Mouse (Mus musculus) myocyte (in vitro differentiated cells): ENCODE data around the gene Ccin. TPM values are rescaled to one million over a fixed set of nuclear protein-coding genes. Genes with fewer than 3 reads are reported as not detected.

ENCODE experiments used
- H3K27me3 ChIP-seq: one replicate; pipeline ENCODE4 v1.6.1; 2011; ENCODE audit not compliant: control insufficient read depth, insufficient read depth, insufficient read length
- H3K36me3 ChIP-seq: one replicate; pipeline ENCODE4 v1.6.1; 2011; ENCODE audit not compliant: control insufficient read depth, insufficient read depth
- H3K4me2 ChIP-seq: one replicate; pipeline ENCODE4 v1.6.1; 2011; ENCODE audit warnings: low read depth, control low read depth
- H3K4me3 ChIP-seq: one replicate; pipeline ENCODE4 v1.5.1; 2011; ENCODE audit warnings: mild to moderate bottlenecking, control low read depth, moderate library complexity
- H3K79me2 ChIP-seq: one replicate; pipeline ENCODE4 v1.6.1; 2011; ENCODE audit not compliant: control insufficient read depth, insufficient read depth
- H3ac ChIP-seq: one replicate; pipeline ENCODE4 v1.6.1; 2011; ENCODE audit not compliant: control insufficient read depth, insufficient read length
- CEBPB ChIP-seq: IDR thresholded peaks from 2 replicates; pipeline ENCODE4 v1.6.1; 2011; ENCODE audit warnings: mild to moderate bottlenecking, moderate library complexity; ENCODE audit not compliant: poor library complexity, insufficient read depth, severe bottlenecking
- E2F4 ChIP-seq: IDR thresholded peaks from one replicate; pipeline ENCODE4 v1.6.1; 2011; ENCODE audit warnings: mild to moderate bottlenecking, control low read depth, moderate library complexity; ENCODE audit not compliant: insufficient read depth
- MAX ChIP-seq: IDR thresholded peaks from one replicate; pipeline ENCODE4 v1.6.1; 2011; ENCODE audit warnings: low read depth, mild to moderate bottlenecking, control low read depth
- MYOD1 ChIP-seq, 3 experiments: IDR thresholded peaks; one replicate each; pipeline ENCODE4 v1.6.1; 2011; ENCODE audit warnings: control low read depth in 2 of 3, low read depth in 2 of 3, mild to moderate bottlenecking in 2 of 3, moderate library complexity in 1 of 3; ENCODE audit not compliant: insufficient read length in 2 of 3, control insufficient read depth in 1 of 3
- MYOG ChIP-seq, 3 experiments: IDR thresholded peaks; one replicate each; pipeline ENCODE4 v1.6.1; 2011; ENCODE audit warnings: control low read depth in 2 of 3, low read depth in 2 of 3, mild to moderate bottlenecking in 2 of 3; ENCODE audit not compliant: insufficient read length in 2 of 3, control insufficient read depth in 1 of 3, insufficient read depth in 1 of 3
- POLR2A ChIP-seq: IDR thresholded peaks from one replicate; pipeline ENCODE4 v1.6.1; 2011; ENCODE audit warnings: low read depth, mild to moderate bottlenecking, control low read depth, moderate library complexity; ENCODE audit not compliant: insufficient read length
- POLR2AphosphoS2 ChIP-seq: IDR thresholded peaks from one replicate; pipeline ENCODE4 v1.6.1; 2011; ENCODE audit warnings: low read depth, control low read depth; ENCODE audit not compliant: insufficient read length
- REST ChIP-seq: IDR thresholded peaks from one replicate; pipeline ENCODE4 v1.6.1; 2011; ENCODE audit warnings: mild to moderate bottlenecking, control low read depth, moderate library complexity; ENCODE audit not compliant: insufficient read depth, insufficient read length
- SRF ChIP-seq: IDR thresholded peaks from one replicate; pipeline ENCODE4 v1.6.1; 2011; ENCODE audit warnings: low read depth; ENCODE audit not compliant: control insufficient read depth, insufficient read length
- TCF12 ChIP-seq: IDR thresholded peaks from one replicate; pipeline ENCODE4 v1.6.1; 2011; ENCODE audit warnings: mild to moderate bottlenecking, control low read depth; ENCODE audit not compliant: poor library complexity, insufficient read depth, severe bottlenecking
- TCF3 ChIP-seq: IDR thresholded peaks from one replicate; pipeline ENCODE4 v1.6.1; 2011; ENCODE audit warnings: low read depth, control low read depth; ENCODE audit not compliant: insufficient read length
- USF1 ChIP-seq: IDR thresholded peaks from one replicate; pipeline ENCODE4 v1.6.1; 2011; ENCODE audit warnings: low read depth, mild to moderate bottlenecking, control low read depth, moderate library complexity
- polyA plus RNA-seq: library from polyadenylated mRNA; unstranded; fragments of >200 nt; fragmentation: generic; extraction: Trizol; gene quantifications from one replicate; pipeline ENCODE4 v1.2.1, GENCODE M21; 2012; ENCODE audit warnings: missing spikeins

Ccin gene
- polyA plus RNA-seq, 1 experiment, result 0.22 TPM

DNA sequence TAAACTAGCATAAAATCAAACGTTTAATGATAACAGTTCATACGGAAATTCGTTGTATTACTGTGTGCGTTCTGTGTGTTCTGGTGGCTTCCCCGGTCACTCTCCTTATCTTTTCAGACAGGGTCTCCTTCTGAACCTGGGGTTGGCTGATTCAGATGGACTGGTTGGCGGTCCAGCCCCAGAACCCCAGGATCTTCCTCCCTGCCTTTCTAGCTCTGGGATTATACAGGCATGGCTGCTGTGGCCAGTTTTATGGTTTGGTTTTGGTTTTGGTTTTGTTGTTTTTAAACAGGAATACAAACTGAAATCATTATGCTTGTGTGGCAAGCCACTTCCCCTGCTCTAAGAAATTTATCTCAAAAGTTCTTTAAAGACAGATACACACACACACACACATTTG lies 23.1 kb upstream of the Ccin start:
- no peak overlapping the region for H3ac ChIP-seq
- no peaks in the 10 kb centered on the region for H3K36me3 ChIP-seq
- H3K79me2 ChIP-seq, result peaks cover 66% of the 10 kb centered on the region
- H3K4me2 ChIP-seq, result peak overlapping the region; percentile 78
- no peaks in the 10 kb centered on the region for H3K27me3 ChIP-seq
- peak overlapping the region; percentile 96 for H3K4me3 ChIP-seq
- TF ChIP-seq POLR2A (no peak), MYOD1 (IDR thresholded peaks at IDR 0.05; ENCODE audit: control insufficient read depth in 1 of 3, insufficient read length in 2 of 3, low read depth in 2 of 3) (no peak), MAX (no peak), TCF3 (no peak), POLR2AphosphoS2 (no peak), REST (no peak), TCF12 (no peak)

DNA sequence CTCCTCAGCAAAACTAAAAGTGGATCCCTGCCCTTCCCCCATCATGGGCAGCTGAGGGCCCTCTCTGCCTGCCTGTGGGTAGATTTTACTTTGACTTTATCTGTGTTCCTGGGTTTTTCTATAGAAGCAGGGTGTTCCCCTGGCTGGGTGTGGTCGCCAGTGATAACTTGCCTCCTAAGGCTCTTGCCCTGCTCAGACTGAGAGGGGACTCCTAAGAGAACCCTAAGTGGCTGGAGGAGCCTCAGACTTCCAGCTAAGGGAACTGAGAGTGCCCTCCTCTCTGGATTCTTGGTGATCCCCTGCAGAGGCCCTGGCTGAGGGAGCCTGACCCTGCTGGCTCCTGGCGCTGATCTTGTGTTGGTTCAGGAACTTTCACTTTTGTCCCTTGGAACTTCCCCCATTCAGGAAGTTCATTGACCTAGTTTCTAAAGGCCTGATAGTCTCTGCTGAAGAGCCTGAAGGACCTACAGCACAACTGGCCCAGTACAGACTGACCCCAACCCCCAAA lies 18.9 kb upstream of the Ccin start:
- H3K4me2 ChIP-seq, result peak overlapping the region; percentile 60
- H3ac ChIP-seq, result no peak overlapping the region
- H3K4me3 ChIP-seq, result no peak overlapping the region
- H3K36me3 ChIP-seq, result peaks cover 6% of the 10 kb centered on the region
- peaks cover 84% of the 10 kb centered on the region for H3K79me2 ChIP-seq
- TF ChIP-seq E2F4 (no peak), MYOG (IDR thresholded peaks at IDR 0.05; ENCODE audit: control insufficient read depth in 1 of 3, insufficient read depth in 1 of 3, insufficient read length in 2 of 3, low read depth in 2 of 3) (no peak)
- H3K27me3 ChIP-seq, result no peaks in the 10 kb centered on the region

DNA sequence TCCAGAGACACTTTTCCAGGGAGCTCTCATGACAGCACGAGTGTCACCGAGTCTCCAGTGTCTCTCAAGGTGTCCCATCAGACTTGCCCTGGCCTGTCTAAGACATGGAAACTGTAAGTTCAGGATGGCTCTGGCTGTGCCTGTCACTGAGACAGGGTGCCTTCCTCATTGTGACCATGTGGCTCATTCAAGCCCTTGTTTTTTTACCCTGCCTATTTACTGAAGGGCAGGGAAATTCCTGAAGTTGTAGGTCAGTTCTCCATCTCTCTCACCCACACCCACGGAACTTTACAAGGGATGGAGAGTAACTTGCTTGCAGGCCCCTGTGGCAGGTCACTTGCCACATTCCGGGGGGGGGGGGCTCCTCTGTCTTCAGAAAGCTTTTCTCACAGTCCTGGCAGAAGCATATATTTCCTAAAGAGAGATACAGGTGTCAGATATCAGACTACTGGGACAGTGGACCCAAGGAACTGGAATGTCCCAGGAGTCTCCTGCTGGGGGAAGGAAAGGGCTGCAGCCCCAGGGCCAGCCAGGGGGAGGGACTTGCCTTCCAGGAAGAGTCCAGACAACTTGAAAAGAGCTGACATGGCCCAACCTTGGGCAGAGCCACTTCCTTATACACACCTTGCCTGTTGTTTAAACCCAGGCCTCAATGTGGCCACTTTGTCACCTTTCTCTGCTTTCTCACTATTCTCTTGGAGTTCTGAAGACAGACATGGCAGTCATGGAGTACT lies 18.2 kb upstream of the Ccin start:
- Histone ChIP-seq H3ac (no peak overlapping the region), H3K4me3 (no peak overlapping the region), H3K4me2 (peak overlapping the region; percentile 28), H3K27me3 (no peaks in the 10 kb centered on the region), H3K79me2 (peaks cover 83% of the 10 kb centered on the region), H3K36me3 (peaks cover 6% of the 10 kb centered on the region)
- no peak for TF ChIP-seq TCF3
- no peak for TF ChIP-seq MYOD1 (IDR thresholded peaks at IDR 0.05; ENCODE audit: control insufficient read depth in 1 of 3, insufficient read length in 2 of 3, low read depth in 2 of 3)
- TF ChIP-seq SRF, result no peak
- no peak for TF ChIP-seq USF1
- TF ChIP-seq POLR2A, result no peak
- TF ChIP-seq CEBPB, result no peak
- no peak for TF ChIP-seq REST
- TF ChIP-seq MYOG (IDR thresholded peaks at IDR 0.05; ENCODE audit: control insufficient read depth in 1 of 3, insufficient read depth in 1 of 3, insufficient read length in 2 of 3, low read depth in 2 of 3), result no peak
- TF ChIP-seq TCF12, result no peak
- TF ChIP-seq MAX, result no peak
- TF ChIP-seq POLR2AphosphoS2, result no peak
- TF ChIP-seq E2F4, result no peak

DNA sequence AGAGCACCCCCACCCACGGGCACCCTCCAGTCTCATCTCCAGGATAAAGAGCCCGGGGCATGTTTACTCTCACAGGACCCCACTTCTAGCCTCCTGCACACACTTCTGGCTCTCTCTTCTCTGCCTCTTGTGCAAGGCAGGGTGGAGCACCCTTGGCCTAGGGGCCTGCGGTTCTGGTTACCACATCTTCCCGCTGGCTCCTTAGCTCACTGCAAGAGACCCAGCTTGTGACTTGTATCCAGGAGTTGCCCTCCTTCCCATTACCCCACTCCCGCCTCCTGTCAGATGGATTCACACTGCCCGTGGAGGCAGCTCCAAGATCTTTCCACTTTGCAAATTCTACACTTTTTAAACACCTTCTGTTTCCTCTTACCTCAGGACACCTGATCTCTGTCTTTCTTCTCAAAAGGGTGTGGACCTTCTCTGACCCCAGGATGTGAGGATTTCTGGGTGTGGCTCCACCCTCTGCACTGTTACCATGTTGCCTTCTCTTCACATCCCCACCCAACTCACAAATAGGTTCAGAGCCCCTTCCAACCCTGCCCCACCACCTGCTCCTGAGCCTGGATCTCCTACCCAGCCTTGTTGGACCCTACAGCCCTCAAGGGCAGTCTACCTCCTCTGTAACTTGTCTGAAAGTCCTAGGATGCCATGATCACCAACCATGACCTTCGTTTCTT lies 17.3 kb upstream of the Ccin start:
- peaks cover 9% of the 10 kb centered on the region for H3K36me3 ChIP-seq
- H3K79me2 ChIP-seq, result peaks cover 77% of the 10 kb centered on the region
- H3K27me3 ChIP-seq, result no peaks in the 10 kb centered on the region
- H3K4me3 ChIP-seq, result no peak overlapping the region
- TF ChIP-seq POLR2A (no peak), TCF3 (no peak), MAX (no peak), E2F4 (no peak), REST (no peak), USF1 (no peak), CEBPB (no peak)
- H3K4me2 ChIP-seq, result peak overlapping the region; percentile 28
- H3ac ChIP-seq, result no peak overlapping the region

DNA sequence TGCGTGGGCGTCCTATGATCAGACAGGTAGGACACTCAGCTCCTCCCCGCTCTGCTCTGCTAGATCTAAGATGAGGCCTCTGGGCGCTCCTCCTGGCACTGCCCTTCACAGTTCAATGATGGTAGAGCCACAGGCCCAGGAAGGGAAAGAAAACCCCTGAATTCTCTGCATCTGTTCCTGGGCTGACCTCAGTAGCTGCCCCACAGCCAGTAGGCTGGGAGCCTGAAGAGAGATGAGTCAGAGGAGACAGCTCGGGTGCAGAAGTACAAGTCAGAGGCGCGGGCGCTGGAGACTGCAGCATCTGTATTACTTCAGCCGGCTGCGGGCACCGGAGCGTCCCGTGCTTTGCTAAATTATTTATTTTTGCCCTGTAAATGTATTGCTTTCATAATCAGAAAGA lies 14.6 kb upstream of the Ccin start:
- TF ChIP-seq REST, result no peak
- TF ChIP-seq MYOG (IDR thresholded peaks at IDR 0.05; ENCODE audit: control insufficient read depth in 1 of 3, insufficient read depth in 1 of 3, insufficient read length in 2 of 3, low read depth in 2 of 3), result peak in 2 of 3 experiments; percentile 9 to 57
- TF ChIP-seq MAX, result no peak
- no peak for TF ChIP-seq SRF
- TF ChIP-seq CEBPB, result no peak
- TF ChIP-seq POLR2AphosphoS2, result no peak
- TF ChIP-seq USF1, result no peak
- no peak for TF ChIP-seq TCF3
- no peak for TF ChIP-seq E2F4
- TF ChIP-seq MYOD1 (IDR thresholded peaks at IDR 0.05; ENCODE audit: control insufficient read depth in 1 of 3, insufficient read length in 2 of 3, low read depth in 2 of 3), result peak in 2 of 3 experiments; percentile 44 to 49
- TF ChIP-seq POLR2A, result no peak
- no peak for TF ChIP-seq TCF12
- no peak overlapping the region for H3ac ChIP-seq

More for the DNA sequence above, 14.6 kb upstream of the Ccin start:
- H3K4me3 ChIP-seq, result no peak overlapping the region
- H3K27me3 ChIP-seq, result no peaks in the 10 kb centered on the region
- peaks cover 61% of the 10 kb centered on the region for H3K79me2 ChIP-seq
- peak overlapping the region; percentile 94 for H3K4me2 ChIP-seq
- peaks cover 30% of the 10 kb centered on the region for H3K36me3 ChIP-seq
